Mouse (Mus musculus) liver, embryonic 14.5 days (tissue): ENCODE results near the gene Slco1a5.

Experiments used
- CTCF ChIP-seq: IDR thresholded peaks from 2 replicates; pipeline ENCODE4 v1.5.1; 2016; ENCODE audit warnings: antibody characterized with exemption, low read depth, control low read depth
- EP300 ChIP-seq: IDR thresholded peaks from 2 replicates; pipeline ENCODE4 v1.6.1; 2016; ENCODE audit warnings: antibody characterized with exemption, low read depth

DNA sequence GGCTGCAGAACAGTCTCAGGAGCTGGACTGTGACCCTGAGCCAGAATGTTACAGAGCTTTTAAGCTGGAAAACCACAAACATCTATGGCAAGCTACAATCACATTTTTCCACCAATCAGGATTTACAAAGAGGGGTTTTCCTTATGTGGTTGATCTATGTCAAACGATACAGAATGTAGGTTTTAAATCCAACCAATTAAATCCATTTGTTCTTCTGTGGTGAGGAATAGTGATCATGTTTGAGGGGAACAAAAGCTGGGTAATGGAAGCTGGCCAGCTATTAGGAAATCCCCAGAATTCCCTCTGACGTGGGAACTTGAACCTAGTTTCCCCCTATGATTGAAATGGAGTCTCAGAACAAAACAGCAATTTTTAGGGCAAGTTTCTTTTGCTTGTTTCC lies 16.2 kb upstream of the Slco1a5 start:
- TF ChIP-seq CTCF (no peak), EP300 (no peak)
